Mouse (Mus musculus) T-helper 17 cell (primary cell): ENCODE data around the gene 1700016H13Rik.

Source experiments
- in situ Hi-C, 2 experiments: fragments of 300-600 bp; cut with MboI, MseI; formaldehyde crosslinking; loops; 1 replicate in 1 of 2; 2 replicates in 1 of 2; pipeline ENCODE4 v1.15.1; 2025; ENCODE audit warnings: high pct_unique_total_duplicates in 2 of 2

Gene 1700016H13Rik

GRCm38 (mm10) chr5:103655346-103656118, at the start of gene 1700016H13Rik:
TSS of gene 1700016H13Rik (minus strand) at chr5:103656010.
- in situ Hi-C loops, result loop anchor here (5.0 kb wide), 1 partner anchor 308 kb away; no protein-coding TSS in a partner anchor

- in situ Hi-C loops, result no loop called here
These were observed 49.5 kb upstream of the 1700016H13Rik start for GRCm38 (mm10) chr5:103705331-103705730.

- in situ Hi-C loops, result no loop called here
These were observed 46.7 kb upstream of the 1700016H13Rik start for GRCm38 (mm10) chr5:103702527-103702926.

GRCm38 (mm10) chr5:103701466-103701865, 45.7 kb upstream of the 1700016H13Rik start:
- in situ Hi-C loops, result no loop called here

GRCm38 (mm10) chr5:103700661-103701060, 44.9 kb upstream of the 1700016H13Rik start:
- in situ Hi-C loops, result no loop called here

- in situ Hi-C loops, result no loop called here
These were observed 43.7 kb upstream of the 1700016H13Rik start for GRCm38 (mm10) chr5:103699537-103699936.

GRCm38 (mm10) chr5:103698577-103698976, 42.8 kb upstream of the 1700016H13Rik start:
- in situ Hi-C loops, result no loop called here

- in situ Hi-C loops, result no loop called here
These were observed 42.2 kb upstream of the 1700016H13Rik start for GRCm38 (mm10) chr5:103697875-103698491.

- in situ Hi-C loops, result no loop called here
These were observed 38.3 kb upstream of the 1700016H13Rik start for GRCm38 (mm10) chr5:103694094-103694493.

- in situ Hi-C loops, result no loop called here
These were observed 37.3 kb upstream of the 1700016H13Rik start for GRCm38 (mm10) chr5:103693041-103693641.

GRCm38 (mm10) chr5:103692531-103693040, 36.8 kb upstream of the 1700016H13Rik start:
- in situ Hi-C loops, result no loop called here

- in situ Hi-C loops, result no loop called here
These were observed 36.1 kb upstream of the 1700016H13Rik start, which contains the start of gene Aff1 for GRCm38 (mm10) chr5:103691624-103692530. TSS of gene Aff1 (plus strand) at chr5:103692374.

GRCm38 (mm10) chr5:103691171-103691570, 35.4 kb upstream of the 1700016H13Rik start:
- in situ Hi-C loops, result no loop called here

GRCm38 (mm10) chr5:103690190-103690589, 34.4 kb upstream of the 1700016H13Rik start:
- in situ Hi-C loops, result no loop called here

- in situ Hi-C loops, result no loop called here
These were observed 33.8 kb upstream of the 1700016H13Rik start for GRCm38 (mm10) chr5:103689645-103690044.

GRCm38 (mm10) chr5:103681824-103682223, 26.0 kb upstream of the 1700016H13Rik start:
- in situ Hi-C loops, result no loop called here

- in situ Hi-C loops, result no loop called here
These were observed 24.6 kb upstream of the 1700016H13Rik start for GRCm38 (mm10) chr5:103680381-103680780.

GRCm38 (mm10) chr5:103678974-103679373, 23.2 kb upstream of the 1700016H13Rik start:
- in situ Hi-C loops, result loop anchor here (5.0 to 10.0 kb wide), 2 partner anchors 143 to 236 kb away; partner anchors contain the start of gene Klhl8 (in 1 of the 2)

GRCm38 (mm10) chr5:103677894-103678293, 22.1 kb upstream of the 1700016H13Rik start:
- in situ Hi-C loops, result loop anchor here (5.0 to 10.0 kb wide), 2 partner anchors 144 to 237 kb away; partner anchors contain the start of gene Klhl8 (in 1 of the 2)

- in situ Hi-C loops, result loop anchor here (5.0 to 10.0 kb wide), 2 partner anchors 146 to 238 kb away; partner anchors contain the start of gene Klhl8 (in 1 of the 2)
These were observed 20.6 kb upstream of the 1700016H13Rik start for GRCm38 (mm10) chr5:103676289-103676881.
